Mouse (Mus musculus) hindbrain, embryonic 14.5 days (tissue): ENCODE results near the gene Dnajc22. TPM values are rescaled to one million over a fixed set of nuclear protein-coding genes. Genes with fewer than 3 reads are reported as not detected.

Experiments
- ATAC-seq: fragments of 200-750 bp; cut with Nextera tagmentation; 2 replicates; pipeline ENCODE4 v1.8.0; 2017; ENCODE audit warnings: moderate number of reproducible peaks, mild to moderate bottlenecking, moderate TSS enrichment, moderate library complexity; ENCODE audit not compliant: low FRiP score
- DNase-seq: peaks from one replicate; pipeline ENCODE4 v3.0.0-alpha.2; 2015; ENCODE audit warnings: low spot score
- H3K27ac ChIP-seq: fragments of 300-500 bp; sonication (generic); 2 replicates; pipeline ENCODE4 v1.5.1; 2014; ENCODE audit warnings: mild to moderate bottlenecking, moderate library complexity
- H3K27me3 ChIP-seq: fragments of 300-500 bp; sonication (generic); 2 replicates; pipeline ENCODE4 v1.6.1; 2014; ENCODE audit warnings: mild to moderate bottlenecking, low read length, mixed read lengths; ENCODE audit not compliant: control insufficient read depth, insufficient read depth
- H3K36me3 ChIP-seq: fragments of 300-500 bp; sonication (generic); replicated peaks from 2 replicates; pipeline ENCODE4 v1.6.1; 2014; ENCODE audit not compliant: control insufficient read depth, insufficient read depth
- H3K4me1 ChIP-seq: fragments of 300-500 bp; sonication (generic); replicated peaks from 2 replicates; pipeline ENCODE4 v1.6.1; 2014; ENCODE audit warnings: antibody characterized with exemption, low read length, mixed read lengths; ENCODE audit not compliant: control insufficient read depth, insufficient read depth
- H3K4me2 ChIP-seq: fragments of 300-500 bp; sonication (generic); replicated peaks from 2 replicates; pipeline ENCODE4 v1.6.1; 2014; ENCODE audit warnings: mild to moderate bottlenecking, moderate library complexity
- H3K4me3 ChIP-seq: fragments of 300-500 bp; sonication (generic); replicated peaks from 2 replicates; pipeline ENCODE4 v1.5.1; 2014; ENCODE audit warnings: mild to moderate bottlenecking, low read length
- H3K9ac ChIP-seq: fragments of 300-500 bp; sonication (generic); 2 replicates; pipeline ENCODE4 v1.6.1; 2014
- H3K9me3 ChIP-seq: fragments of 300-500 bp; sonication (generic); 2 replicates; pipeline ENCODE4 v1.6.1; 2016; ENCODE audit warnings: low read length; ENCODE audit not compliant: control insufficient read depth
- WGBS: fragments of 180-500 bp; shearing (Covaris S2); extraction: QIAGEN DNeasy Blood & Tissue Kit; methylation state at CpG from one replicate; pipeline ENCODE4 v1.1.7; 2014; 5-methylcytosine and 5-hydroxymethylcytosine counted together
- microRNA-seq: library from miRNA; unstranded; fragments of <30 nt; microRNA quantifications from one replicate; pipeline ENCODE4, GENCODE M21; 2016
- polyA plus RNA-seq: library from polyadenylated mRNA; unstranded; fragments of >200 nt; fragmentation: Nextera tagmentation; extraction: Ambion mirVana; gene quantifications from 2 replicates; pipeline ENCODE4 v1.2.1, GENCODE M21; 2014

Gene Dnajc22
- polyA plus RNA-seq, 1 experiment from 2014 or later = 1.0 TPM

GRCm38 (mm10) chr15:99150516-99150915, 57.5 kb downstream of the Dnajc22 start:
- peaks cover 45% of the 10 kb centered on the region for H3K36me3 ChIP-seq
- H3K9ac ChIP-seq = no peak overlapping the region
- H3K27ac ChIP-seq = no peak overlapping the region
- no peaks in the 10 kb centered on the region for H3K9me3 ChIP-seq
- WGBS = 94% methylated on average over 7 of the region's 7 CpGs
- H3K4me1 ChIP-seq = no peaks in the 10 kb centered on the region
- DNase-seq = no peak
- H3K27me3 ChIP-seq = no peaks in the 10 kb centered on the region
- no peak overlapping the region for H3K4me3 ChIP-seq
- H3K4me2 ChIP-seq = no peak overlapping the region
- no peak for ATAC-seq

- Histone ChIP-seq H3K36me3 (peaks cover 37% of the 10 kb centered on the region), H3K27me3 (no peaks in the 10 kb centered on the region), H3K27ac (no peak overlapping the region), H3K4me2 (no peak overlapping the region), H3K9me3 (no peaks in the 10 kb centered on the region), H3K4me3 (no peak overlapping the region), H3K4me1 (no peaks in the 10 kb centered on the region), H3K9ac (no peak overlapping the region)
- no peak for ATAC-seq
- no peak for DNase-seq
- 88% methylated on average over 8 of the region's 8 CpGs for WGBS
These were observed 58.4 kb downstream of the Dnajc22 start for GRCm38 (mm10) chr15:99151324-99151723.

GRCm38 (mm10) chr15:99153466-99153865, 60.5 kb downstream of the Dnajc22 start:
- H3K9ac ChIP-seq = no peak overlapping the region
- DNase-seq (no peak), ATAC-seq (no peak)
- no peaks in the 10 kb centered on the region for H3K27me3 ChIP-seq
- H3K4me1 ChIP-seq = no peaks in the 10 kb centered on the region
- H3K4me3 ChIP-seq = no peak overlapping the region
- no peaks in the 10 kb centered on the region for H3K9me3 ChIP-seq
- peaks cover 22% of the 10 kb centered on the region for H3K36me3 ChIP-seq
- no peak overlapping the region for H3K4me2 ChIP-seq
- no peak overlapping the region for H3K27ac ChIP-seq
- over 99% methylated on average over 8 of the region's 8 CpGs for WGBS

Small RNA genes lying within 50 kb of the gene (microRNA-seq; reads per million reads assigned to microRNA genes)
- gene Mir6960 = 0.65 reads per million

Other genes with a start within 250 kb of the Dnajc22 start
- 12.9 and 14.9 TPM in 2 replicates for gene Kmt2d, start 222.0 kb upstream of the Dnajc22 start, polyA plus RNA-seq
- gene Rhebl1, start 198.6 kb upstream of the Dnajc22 start, polyA plus RNA-seq = 19.4 and 19.8 TPM in 2 replicates
- 1.1 and 1.4 TPM in 2 replicates for gene Dhh, start 194.6 kb upstream of the Dnajc22 start, polyA plus RNA-seq
- 6.4 and 8.1 TPM in 2 replicates for gene Lmbr1l, start 174.9 kb upstream of the Dnajc22 start, polyA plus RNA-seq
- gene Tuba1b, start 158.6 kb upstream of the Dnajc22 start, polyA plus RNA-seq = 1,223 and 1,455 TPM in 2 replicates
- not detected in 2 replicates for gene Gm49450, start 139.6 kb upstream of the Dnajc22 start, polyA plus RNA-seq
- gene Tuba1a, start 139.5 kb upstream of the Dnajc22 start, polyA plus RNA-seq = 14,408 and 15,410 TPM in 2 replicates
- gene Tuba1c, start 63.3 kb upstream of the Dnajc22 start, polyA plus RNA-seq = 21.7 and 24.2 TPM in 2 replicates
- 77.9 and 79.5 TPM in 2 replicates for gene Prph, start 38.0 kb upstream of the Dnajc22 start, polyA plus RNA-seq
- gene Troap, start 18.6 kb upstream of the Dnajc22 start, polyA plus RNA-seq = 3.7 and 4.0 TPM in 2 replicates
- 4.7 and 6.6 TPM in 2 replicates for gene C1ql4, start 5.4 kb upstream of the Dnajc22 start, polyA plus RNA-seq
- 33.7 and 33.8 TPM in 2 replicates for gene Spats2, start 32.7 kb downstream of the Dnajc22 start, polyA plus RNA-seq
- gene Kcnh3, start 131.7 kb downstream of the Dnajc22 start, polyA plus RNA-seq = 0.81 and 0.96 TPM in 2 replicates
- gene Mcrs1, start 158.8 kb downstream of the Dnajc22 start, polyA plus RNA-seq = 200 and 205 TPM in 2 replicates
- 84.7 and 89.6 TPM in 2 replicates for gene Prpf40b, start 201.9 kb downstream of the Dnajc22 start, polyA plus RNA-seq
- 0.39 and 0.81 TPM in 2 replicates for gene Fam186b, start 202.7 kb downstream of the Dnajc22 start, polyA plus RNA-seq